Mouse (Mus musculus) ES-Bruce4 (cell line): ENCODE results near the gene Taok2. TPM values are rescaled to one million over a fixed set of nuclear protein-coding genes. Genes with fewer than 3 reads are reported as not detected.

ENCODE experiments used
- H3K27ac ChIP-seq: 2 replicates; pipeline ENCODE4 v1.5.1; 2012; ENCODE audit warnings: low read length, inconsistent platforms; ENCODE audit not compliant: insufficient read depth
- H3K27me3 ChIP-seq: 2 replicates; pipeline ENCODE4 v1.6.1; 2012; ENCODE audit warnings: mild to moderate bottlenecking, low read length, inconsistent platforms; ENCODE audit not compliant: control insufficient read depth, poor library complexity, insufficient read depth, severe bottlenecking
- H3K36me3 ChIP-seq: 2 replicates; pipeline ENCODE4 v1.6.1; 2012; ENCODE audit warnings: inconsistent platforms, mild to moderate bottlenecking, low read length, moderate library complexity; ENCODE audit not compliant: control insufficient read depth, poor library complexity, insufficient read depth, severe bottlenecking
- H3K4me1 ChIP-seq: one replicate; pipeline ENCODE4 v1.8.1; 2011; ENCODE audit warnings: low read length; ENCODE audit not compliant: control insufficient read depth, insufficient read depth
- H3K4me3 ChIP-seq: 2 replicates; pipeline ENCODE4 v1.5.1; 2011; ENCODE audit warnings: low read depth, mild to moderate bottlenecking, low read length
- H3K9ac ChIP-seq: 2 replicates; pipeline ENCODE4 v1.6.1; 2012; ENCODE audit warnings: low read depth, mild to moderate bottlenecking, inconsistent platforms; ENCODE audit not compliant: poor library complexity, severe bottlenecking
- H3K9me3 ChIP-seq: replicated peaks from 2 replicates; pipeline ENCODE4 v1.6.1; 2012; ENCODE audit warnings: mild to moderate bottlenecking, low read length, inconsistent platforms; ENCODE audit not compliant: control insufficient read depth, poor library complexity, insufficient read depth, severe bottlenecking
- CTCF ChIP-seq: IDR thresholded peaks from one replicate; pipeline ENCODE4 v1.8.1; 2011; ENCODE audit warnings: low read depth, low read length
- EP300 ChIP-seq: IDR thresholded peaks from 2 replicates; pipeline ENCODE4 v1.6.1; 2011; ENCODE audit warnings: low read depth, low read length; ENCODE audit not compliant: insufficient read depth
- POLR2A ChIP-seq: IDR thresholded peaks from one replicate; pipeline ENCODE4 v1.8.1; 2011; ENCODE audit warnings: low read length; ENCODE audit not compliant: insufficient read depth
- polyA plus RNA-seq: library from polyadenylated mRNA; stranded (reverse); fragments of >200 nt; gene quantifications from 2 replicates; pipeline ENCODE4 v1.2.4, GENCODE M21; 2011; ENCODE audit warnings: low read depth; ENCODE audit not compliant: missing spikeins, insufficient read depth, insufficient read length

Gene Taok2
- polyA plus RNA-seq, 1 experiment = 41.0 TPM

- no peaks in the 10 kb centered on the region for H3K4me1 ChIP-seq
- H3K4me3 ChIP-seq = no peak overlapping the region
- TF ChIP-seq CTCF (no peak), POLR2A (no peak), EP300 (no peak)
- no peaks in the 10 kb centered on the region for H3K9me3 ChIP-seq
- no peak overlapping the region for H3K9ac ChIP-seq
- H3K27me3 ChIP-seq = no peaks in the 10 kb centered on the region
- peaks cover 30% of the 10 kb centered on the region for H3K36me3 ChIP-seq
- H3K27ac ChIP-seq = no peak overlapping the region
Measured at GRCm38 (mm10) chr7:126863791-126864190, 20.7 kb downstream of the Taok2 start.

DNA sequence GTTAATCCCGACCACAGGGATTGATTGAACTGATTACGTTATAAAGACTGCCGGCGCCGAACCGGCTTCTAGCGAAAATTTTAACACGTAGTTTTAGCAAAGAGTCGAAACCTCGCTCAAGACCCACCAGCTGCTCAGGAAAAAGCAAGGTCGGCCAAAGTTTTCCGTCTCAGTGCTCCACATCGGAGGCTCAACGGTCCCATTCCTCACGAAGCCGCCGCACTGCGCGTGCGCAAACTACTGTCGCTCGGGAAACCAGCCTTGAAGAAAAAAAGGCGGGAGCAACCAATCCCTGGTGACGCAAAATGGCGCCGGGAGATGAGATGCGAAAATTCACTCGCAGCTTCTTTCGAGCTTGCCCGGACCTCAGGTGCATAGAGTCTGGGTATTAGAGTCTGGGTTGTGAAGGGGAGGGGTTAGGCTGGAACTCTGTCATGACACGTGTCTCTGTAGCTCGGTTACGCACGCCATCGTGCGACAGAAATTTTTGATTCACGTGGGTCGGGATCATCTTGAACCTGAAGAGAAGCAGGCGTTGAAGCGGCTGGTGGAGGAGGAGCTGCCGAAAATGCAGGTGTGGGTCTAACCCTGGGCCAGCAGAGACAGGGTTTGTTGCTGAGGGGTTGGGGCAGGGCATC lies 22.2 kb downstream of the Taok2 start, which contains the start of gene Ino80e:
TSS of gene Ino80e (minus strand) at position 231 of the 638 bp plus-strand sequence.
- Histone ChIP-seq H3K9ac (peak within 1 kb of the TSS; percentile 88), H3K36me3 (peaks cover 33% of the 10 kb centered on the region), H3K27me3 (no peaks in the 10 kb centered on the region), H3K4me3 (peak within 1 kb of the TSS; percentile 96), H3K27ac (peak within 1 kb of the TSS; percentile 53), H3K4me1 (peaks cover 2% of the 10 kb centered on the region), H3K9me3 (no peaks in the 10 kb centered on the region)
- TF ChIP-seq POLR2A (no peak), CTCF (no peak), EP300 (no peak)

DNA sequence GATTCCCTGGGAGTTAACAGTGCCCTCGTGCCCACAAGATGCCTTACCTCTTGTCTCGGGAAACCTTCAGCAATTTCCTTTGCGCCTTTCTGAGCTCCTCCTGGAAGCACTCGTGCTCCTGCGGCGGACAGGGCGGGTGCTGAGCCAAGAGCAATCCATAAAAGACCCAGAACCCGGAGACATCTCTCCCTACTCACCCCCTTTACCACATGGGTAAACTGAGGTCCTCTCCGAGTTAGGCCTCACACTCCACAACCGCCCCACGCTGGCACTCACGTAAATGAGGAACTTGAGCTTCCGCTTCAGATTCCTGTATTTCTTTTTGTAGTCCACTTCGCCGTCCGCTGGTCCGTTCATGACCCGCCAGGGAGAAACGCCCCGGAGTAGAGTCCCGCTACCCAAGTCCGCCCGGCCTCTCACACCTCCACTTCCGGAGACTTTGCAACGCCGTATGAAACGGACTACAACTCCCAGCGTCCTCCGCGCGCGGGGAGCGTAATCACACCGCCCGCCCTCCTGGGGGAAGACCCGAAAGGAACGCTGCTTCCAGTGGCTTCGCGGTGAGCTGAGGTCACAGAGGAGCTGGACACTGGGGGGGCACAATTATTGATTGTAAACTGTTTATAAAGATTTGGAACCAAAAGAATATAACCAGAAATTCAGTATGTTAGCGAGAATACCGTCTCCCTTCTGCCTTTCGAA lies 22.9 kb downstream of the Taok2 start, which contains the start of gene Hirip3:
TSS of gene Hirip3 (plus strand) at position 544 of the 702 bp plus-strand sequence.
- H3K27ac ChIP-seq = peak within 1 kb of the TSS; percentile 53
- H3K4me3 ChIP-seq = peak within 1 kb of the TSS; percentile 96
- peaks cover 2% of the 10 kb centered on the region for H3K4me1 ChIP-seq
- no peaks in the 10 kb centered on the region for H3K9me3 ChIP-seq
- H3K9ac ChIP-seq = peak within 1 kb of the TSS; percentile 88
- H3K27me3 ChIP-seq = no peaks in the 10 kb centered on the region
- TF ChIP-seq EP300 (0 out of 2 replicates have a peak, but pooled peaks have one; percentile 28), CTCF (no peak), POLR2A (peak; percentile 91)
- H3K36me3 ChIP-seq = peaks cover 33% of the 10 kb centered on the region

DNA sequence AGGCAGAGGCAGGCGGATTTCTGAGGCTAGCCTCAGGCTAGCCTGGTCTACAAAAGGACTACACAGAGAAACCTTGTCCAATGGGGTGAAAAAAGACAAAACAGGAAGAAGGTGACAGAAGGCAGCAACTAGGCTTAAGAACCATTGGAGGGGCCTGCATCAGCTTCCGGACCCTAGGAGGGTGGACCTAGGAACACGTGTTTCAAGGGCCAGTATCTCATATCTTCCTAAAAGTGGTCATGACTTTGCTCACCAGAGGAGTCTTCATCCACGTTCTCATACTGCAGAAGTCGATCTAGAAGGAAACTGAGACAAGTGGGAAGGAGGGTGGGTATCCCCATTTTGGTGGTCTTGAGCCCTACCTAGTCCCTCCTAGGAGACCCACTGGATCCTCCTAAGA lies 23.5 kb downstream of the Taok2 start:
- H3K9ac ChIP-seq = peak overlapping the region; percentile 87
- H3K27me3 ChIP-seq = no peaks in the 10 kb centered on the region
- H3K27ac ChIP-seq = peak overlapping the region; percentile 53
- no peak for TF ChIP-seq CTCF
- no peak for TF ChIP-seq EP300
- no peak for TF ChIP-seq POLR2A
- H3K4me1 ChIP-seq = peaks cover 2% of the 10 kb centered on the region
- peaks cover 36% of the 10 kb centered on the region for H3K36me3 ChIP-seq
- peak overlapping the region; percentile 96 for H3K4me3 ChIP-seq
- no peaks in the 10 kb centered on the region for H3K9me3 ChIP-seq

- no peaks in the 10 kb centered on the region for H3K9me3 ChIP-seq
- H3K9ac ChIP-seq = no peak overlapping the region
- H3K36me3 ChIP-seq = peaks cover 34% of the 10 kb centered on the region
- H3K27ac ChIP-seq = peak overlapping the region; percentile 50
- TF ChIP-seq EP300 (no peak), CTCF (no peak), POLR2A (no peak)
- peaks cover 7% of the 10 kb centered on the region for H3K4me1 ChIP-seq
- H3K27me3 ChIP-seq = no peaks in the 10 kb centered on the region
- H3K4me3 ChIP-seq = no peak overlapping the region
Measured at GRCm38 (mm10) chr7:126856741-126857420, 27.6 kb downstream of the Taok2 start.
